In genomic region chr19:60225899-60226844, GRCm38 (mm10) we compare ENCODE assay signal across 8 mouse cellular contexts. TPM values are rescaled to one million over a fixed set of nuclear protein-coding genes. Genes with fewer than 3 reads are reported as not detected.
DNase-seq lines count a peak whose midpoint lies in the region; ATAC-seq and TF ChIP-seq lines count a peak whose summit lies in the region.

Gene Fam204a (minus strand): TSS chr19:60226701.

- H3K9ac ChIP-seq in hindbrain, postnatal 0 days (replicated peaks; ENCODE audit: low read length): peak within 1 kb of the TSS; percentile 78

- H3K9me3 ChIP-seq in hindbrain, postnatal 0 days (ENCODE audit: low read length): no peaks in the 10 kb centered on the region

- peak within 1 kb of the TSS; percentile 68 for H3K4me2 ChIP-seq in hindbrain, postnatal 0 days (ENCODE audit: low read depth, low read length)

- peaks cover 10% of the 10 kb centered on the region; the same call in 1 of the 2 replicates for H3K4me1 ChIP-seq in hindbrain, postnatal 0 days (ENCODE audit: insufficient read depth, low read length)

- H3K36me3 ChIP-seq in hindbrain, postnatal 0 days (ENCODE audit: insufficient read depth, low read length): no peaks in the 10 kb centered on the region

- peak within 1 kb of the TSS; percentile 74 for H3K4me3 ChIP-seq in hindbrain, postnatal 0 days (ENCODE audit: low read length)
- H3K4me3 ChIP-seq in left cerebral cortex, adult 2 months: peak within 1 kb of the TSS; percentile 99

- DNase-seq in T-cell, adult 2 months (ENCODE audit: low spot score): peak; percentile 95
- peak; percentile 94 to 99 for DNase-seq in cerebellum, postnatal 36 days
- DNase-seq in gastrocnemius, adult 18-20 months (ENCODE audit: low spot score): peak; percentile 95
- DNase-seq in hindbrain, postnatal 0 days (ENCODE audit: low spot score): peak; percentile 97
- DNase-seq in left cerebral cortex, adult 2 months (ENCODE audit: extremely low spot score in 1 of 2, low spot score in 2 of 2): peak; percentile 95 to 97
- DNase-seq in right cerebral cortex, adult 2 months (ENCODE audit: low spot score in 2 of 2): peak; percentile 97 to 98
- peak; percentile 95 for DNase-seq in urinary bladder, postnatal 14 days (ENCODE audit: low spot score)

- no peak for TF ChIP-seq CTCF in hindbrain, postnatal 0 days (IDR thresholded peaks at IDR 0.05; ENCODE audit: low read depth)
- TF ChIP-seq CTCF in left cerebral cortex, adult 2 months (IDR thresholded peaks at IDR 0.05): no peak

- peak within 1 kb of the TSS; percentile 95 for H3K27ac ChIP-seq in hindbrain, postnatal 0 days
- peak within 1 kb of the TSS; percentile 88 for H3K27ac ChIP-seq in left cerebral cortex, adult 2 months

- ATAC-seq in hindbrain, postnatal 0 days: peak; percentile 100
- ATAC-seq in megakaryocyte, adult 5-6 weeks (ENCODE audit: poor library complexity, severe bottlenecking): peak; percentile 100

- under 1% methylated on average over 68 of the region's 68 CpGs for WGBS in hindbrain, postnatal 0 days

- no peaks in the 10 kb centered on the region for H3K27me3 ChIP-seq in hindbrain, postnatal 0 days (ENCODE audit: insufficient read depth, low read length)

- intact Hi-C loops in left cerebral cortex, adult 2 months (cut with DNase I): loop anchor here (5.0 kb wide), 1 partner anchor 284 kb away; the partner anchor contains the start of gene Rab11fip2

RNA-seq across cellular contexts. Expression of gene Fam204a, which starts in this region (rescaled TPM):
- 10 to 100 TPM; 33.0 to 33.4 TPM for total RNA-seq in gastrocnemius, adult 18-20 months (2021)
- total RNA-seq in hindbrain, postnatal 0 days (2014; rRNA removed): 22.4 and 26.7 TPM in 2 replicates
- 70.8 and 79.0 TPM in 2 replicates for polyA plus RNA-seq in hindbrain, postnatal 0 days (2015; fragmentation: Nextera tagmentation; extraction: Ambion mirVana)
- total RNA-seq in left cerebral cortex, adult 2 months (2021): 10 to 100 TPM; 24.4 to 30.0 TPM
- 22.2 and 26.8 TPM in 2 replicates for total RNA-seq in megakaryocyte, adult 5-6 weeks (2015)
- total RNA-seq in megakaryocyte, adult 5-6 weeks (2017): 51.6 and 61.3 TPM in 2 replicates

Comparison
In these comparisons a context has a peak if more than half of its experiments do, and no peak if none do; other contexts are left out.
1. Peak in every context shown above with its lines: DNase-seq, ATAC-seq, H3K4me3 ChIP-seq and H3K27ac ChIP-seq.